Mouse (Mus musculus) adrenal gland, postnatal 10 days (tissue): ENCODE results near the gene Bcat1. TPM values are rescaled to one million over a fixed set of nuclear protein-coding genes. Genes with fewer than 3 reads are reported as not detected.
A peak's percentile ranks its signal among the peaks of the same experiment; 100 is the strongest.

Source experiments
- DNase-seq: peaks from one replicate; pipeline ENCODE4 v3.0.0; 2021; ENCODE audit warnings: mixed read lengths
- total RNA-seq, 2 experiments: library from RNA; stranded (reverse); gene quantifications; 2 replicates each; pipeline ENCODE4 v1.2.3; 2021

Gene Bcat1
- total RNA-seq, 2 experiments from 2014 or later = 7.5 to 7.6 TPM

- DNase-seq = peak; percentile 55
Measured at GRCm38 (mm10) chr6:145009859-145010818, 65.8 kb downstream of the Bcat1 start.

DNA sequence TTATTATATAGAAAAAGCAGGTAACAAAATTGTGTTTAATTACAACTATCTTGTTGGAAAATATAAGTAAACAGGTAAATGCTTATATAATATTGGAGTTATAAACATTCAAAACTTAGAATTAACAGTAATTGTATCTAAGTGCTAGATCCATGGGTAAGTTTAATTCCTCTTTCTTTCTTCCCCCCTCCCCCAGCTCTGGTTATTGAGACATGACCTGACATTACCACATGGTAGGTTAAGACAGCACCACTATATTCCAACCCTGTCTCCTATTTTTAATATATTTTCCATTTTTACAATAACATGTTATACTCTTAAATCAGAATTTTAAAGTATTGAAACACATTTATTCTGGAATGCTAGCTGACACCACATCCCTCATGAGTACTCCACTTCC is 72.5 kb downstream of the Bcat1 start:
- DNase-seq = no peak

- no peak for DNase-seq
Measured at GRCm38 (mm10) chr6:145002094-145002936, 73.7 kb downstream of the Bcat1 start.

- DNase-seq = no peak
Measured at GRCm38 (mm10) chr6:145001493-145001892, 74.5 kb downstream of the Bcat1 start.

DNA sequence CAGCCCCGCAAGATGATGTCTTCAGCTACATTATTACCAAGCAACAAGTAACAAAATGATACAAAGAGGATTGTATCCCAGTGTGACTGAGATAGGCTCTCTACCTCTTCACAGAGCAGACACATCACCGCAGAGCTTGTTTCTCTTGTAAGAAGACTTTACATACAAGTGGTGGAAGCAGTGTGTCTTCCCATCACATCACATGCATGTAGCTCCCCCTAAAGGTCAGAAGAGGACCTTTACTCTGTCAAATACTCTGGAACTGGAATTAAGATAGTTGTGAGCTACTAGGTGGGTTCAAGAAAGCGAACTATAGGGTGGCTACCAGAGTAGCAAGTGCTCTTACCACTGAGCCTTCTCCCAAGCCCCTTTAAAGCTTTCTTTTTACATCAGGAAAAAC is 78.8 kb downstream of the Bcat1 start:
- no peak for DNase-seq

DNA sequence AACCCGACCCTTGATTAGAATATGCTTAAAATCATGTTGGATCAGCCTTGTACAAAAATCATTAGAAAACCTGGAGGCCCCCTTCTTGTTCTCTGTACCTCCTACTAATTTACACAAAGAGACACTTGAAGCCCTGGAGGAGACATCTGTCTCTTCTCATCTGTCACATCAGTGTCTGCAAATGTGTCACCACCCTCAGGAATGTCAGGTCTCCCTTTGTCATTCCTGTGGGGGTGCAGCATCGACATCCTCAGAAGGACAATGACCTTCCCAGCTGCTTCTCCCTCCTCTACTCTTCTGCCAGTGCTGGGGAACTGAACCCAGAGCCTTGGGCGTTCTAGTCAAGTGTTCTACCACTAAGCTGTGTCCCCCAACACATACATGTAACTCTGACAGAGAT is 83.9 kb downstream of the Bcat1 start:
- no peak for DNase-seq

GRCm38 (mm10) chr6:144989193-144989592 is 86.8 kb downstream of the Bcat1 start:
- DNase-seq = no peak

- no peak for DNase-seq
Measured at GRCm38 (mm10) chr6:144987676-144988075, 88.3 kb downstream of the Bcat1 start.

DNA sequence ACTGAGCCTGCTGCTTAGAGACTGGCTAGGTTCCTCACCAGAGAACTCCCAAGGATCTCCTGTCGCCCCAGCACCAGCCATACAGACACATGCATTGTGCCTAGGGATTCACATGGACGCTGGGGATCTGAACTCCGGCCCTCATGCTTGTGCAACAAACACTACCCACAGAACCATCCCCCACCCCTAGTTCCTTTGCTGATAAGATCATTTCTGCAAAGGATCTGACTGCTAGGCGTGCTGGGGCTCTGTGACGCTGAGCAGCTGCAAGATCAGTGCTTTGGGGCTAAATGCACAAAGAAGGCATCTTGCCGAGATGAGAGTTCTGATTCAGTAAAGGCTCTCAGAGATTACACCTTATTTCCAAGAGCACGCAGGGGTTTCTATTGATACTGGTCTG is 88.8 kb downstream of the Bcat1 start:
- no peak for DNase-seq

- DNase-seq = no peak
Measured at GRCm38 (mm10) chr6:144984221-144984620, 91.8 kb downstream of the Bcat1 start.

- DNase-seq = no peak
Measured at GRCm38 (mm10) chr6:144982093-144982492, 93.9 kb downstream of the Bcat1 start.

- peak; percentile 19 for DNase-seq
Measured at GRCm38 (mm10) chr6:144972351-144972750, 103.6 kb downstream of the Bcat1 start.

DNA sequence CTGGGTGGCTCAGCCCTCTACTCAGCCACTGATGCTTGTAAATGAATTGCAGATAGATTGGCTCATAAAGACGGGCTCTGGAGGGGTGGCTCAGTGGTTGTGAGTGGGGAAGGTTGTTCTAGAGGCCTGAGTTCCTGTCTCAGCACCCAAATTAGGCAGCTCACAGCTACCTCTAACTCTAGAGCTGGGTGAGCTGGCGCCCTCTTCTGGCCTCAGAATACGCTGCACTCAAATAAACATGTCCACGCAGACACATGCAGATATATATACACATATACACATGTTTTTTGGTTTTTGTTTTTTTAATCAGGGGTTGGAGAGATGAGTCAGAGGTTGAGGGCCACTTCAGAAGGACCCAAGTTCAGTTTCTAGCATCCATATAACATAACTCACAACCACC is 105.1 kb downstream of the Bcat1 start:
- DNase-seq = no peak

DNA sequence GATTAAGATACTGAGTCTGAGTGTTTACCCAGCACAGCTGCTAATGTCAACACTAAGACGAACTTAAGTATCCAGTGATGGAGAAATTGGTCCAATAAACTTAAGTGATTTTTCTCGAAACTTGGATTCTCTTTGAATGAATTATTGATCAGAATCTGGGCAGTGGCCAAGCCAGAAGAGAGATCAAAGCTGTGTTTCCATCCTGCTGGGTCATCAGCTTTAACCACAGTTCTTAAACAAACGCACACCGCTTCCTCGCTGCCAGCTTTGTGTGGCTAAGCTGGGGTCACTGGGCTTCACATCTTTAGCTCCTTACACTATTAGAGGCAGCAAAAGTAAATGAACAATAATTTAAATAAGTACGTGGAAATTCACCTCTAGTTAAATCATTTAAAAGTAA is 108.4 kb downstream of the Bcat1 start:
- no peak for DNase-seq

DNA sequence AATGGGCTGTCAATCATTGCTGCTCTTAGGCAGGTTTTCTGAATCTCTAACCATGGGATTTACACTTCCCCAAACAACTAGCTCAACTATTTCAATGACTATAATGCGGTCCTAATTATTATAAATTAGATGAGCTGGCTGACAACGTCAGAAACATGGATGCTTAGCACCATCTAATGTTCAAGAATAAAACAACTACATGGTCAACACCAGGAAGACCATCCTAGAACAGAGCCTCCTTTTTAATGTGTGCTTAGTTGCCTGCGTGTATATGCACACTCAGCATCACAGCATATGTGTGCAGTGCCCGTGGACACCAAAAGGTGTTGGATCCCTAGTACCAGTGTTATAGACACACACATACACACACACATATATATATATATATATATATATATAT is 111.8 kb downstream of the Bcat1 start:
- no peak for DNase-seq

DNA sequence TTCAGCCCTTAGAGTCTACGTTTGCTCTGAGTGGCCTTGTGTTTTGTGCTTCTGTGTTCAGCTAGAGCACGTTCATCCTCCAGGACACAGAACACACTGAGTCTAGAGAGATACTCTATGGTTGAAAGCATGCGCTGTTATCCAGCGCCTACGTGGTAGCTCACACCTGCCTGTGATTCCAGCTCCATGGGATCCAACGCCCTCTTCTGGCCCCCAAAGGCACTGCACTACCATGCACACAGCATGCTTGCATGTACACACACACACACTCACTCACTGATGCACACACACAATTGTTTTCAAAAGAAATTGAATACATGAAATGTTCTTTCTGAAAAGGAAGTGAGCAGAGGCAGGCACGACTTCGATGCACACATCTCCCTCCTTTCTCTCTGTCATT is 112.8 kb downstream of the Bcat1 start:
- no peak for DNase-seq

DNA sequence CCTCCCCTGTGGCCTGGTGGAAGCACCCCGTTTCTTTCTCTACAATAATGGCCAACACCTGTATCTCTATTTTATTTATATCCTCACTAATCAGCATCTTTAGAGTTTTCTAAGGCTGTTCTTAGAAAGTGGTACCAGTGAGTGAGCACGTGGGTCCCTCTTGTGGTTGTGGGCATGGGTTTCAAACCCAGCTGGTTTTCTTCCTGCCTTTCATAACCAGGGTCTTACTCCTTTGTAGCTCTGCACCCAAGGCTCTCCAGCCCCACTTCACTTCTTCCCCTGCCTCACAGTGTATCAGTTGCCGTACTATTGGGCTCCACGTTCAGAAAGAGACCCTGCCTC is 114.0 kb downstream of the Bcat1 start:
- no peak for DNase-seq

GRCm38 (mm10) chr6:144961253-144962012 is 114.6 kb downstream of the Bcat1 start:
- DNase-seq = no peak

DNA sequence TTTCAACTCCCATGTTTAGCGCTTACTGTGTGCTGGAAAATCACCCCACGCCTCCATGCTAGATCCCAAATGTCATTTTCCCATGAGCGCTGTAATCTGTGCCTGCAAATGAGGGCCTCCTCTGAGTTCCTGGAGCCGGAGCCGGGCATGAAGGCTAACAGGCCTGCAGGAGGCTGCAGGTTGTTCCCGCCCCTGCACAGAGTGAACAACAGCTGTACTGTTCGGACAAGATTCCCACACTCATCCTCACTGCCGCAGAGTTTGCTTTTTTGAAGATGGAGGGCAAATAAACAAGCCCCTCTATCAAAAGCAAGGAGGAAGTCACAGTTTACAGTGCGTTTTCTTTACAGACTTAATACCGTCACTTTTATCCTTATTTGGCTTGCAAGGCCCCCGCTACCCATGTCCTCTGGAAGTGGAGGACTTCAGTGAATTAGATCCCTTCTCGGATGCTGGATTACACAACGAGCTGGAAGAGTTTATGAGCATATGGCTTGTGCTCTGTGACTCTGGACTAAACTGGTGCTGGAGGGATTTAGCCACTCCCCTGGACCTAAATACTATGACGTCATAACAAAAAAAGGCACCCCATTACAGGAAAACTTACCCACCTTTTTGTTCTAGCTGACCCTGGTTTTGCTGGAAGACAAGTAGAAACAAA is 120.0 kb downstream of the Bcat1 start:
- no peak for DNase-seq

- DNase-seq = no peak
Measured at GRCm38 (mm10) chr6:144952885-144953284, 123.1 kb downstream of the Bcat1 start.

DNA sequence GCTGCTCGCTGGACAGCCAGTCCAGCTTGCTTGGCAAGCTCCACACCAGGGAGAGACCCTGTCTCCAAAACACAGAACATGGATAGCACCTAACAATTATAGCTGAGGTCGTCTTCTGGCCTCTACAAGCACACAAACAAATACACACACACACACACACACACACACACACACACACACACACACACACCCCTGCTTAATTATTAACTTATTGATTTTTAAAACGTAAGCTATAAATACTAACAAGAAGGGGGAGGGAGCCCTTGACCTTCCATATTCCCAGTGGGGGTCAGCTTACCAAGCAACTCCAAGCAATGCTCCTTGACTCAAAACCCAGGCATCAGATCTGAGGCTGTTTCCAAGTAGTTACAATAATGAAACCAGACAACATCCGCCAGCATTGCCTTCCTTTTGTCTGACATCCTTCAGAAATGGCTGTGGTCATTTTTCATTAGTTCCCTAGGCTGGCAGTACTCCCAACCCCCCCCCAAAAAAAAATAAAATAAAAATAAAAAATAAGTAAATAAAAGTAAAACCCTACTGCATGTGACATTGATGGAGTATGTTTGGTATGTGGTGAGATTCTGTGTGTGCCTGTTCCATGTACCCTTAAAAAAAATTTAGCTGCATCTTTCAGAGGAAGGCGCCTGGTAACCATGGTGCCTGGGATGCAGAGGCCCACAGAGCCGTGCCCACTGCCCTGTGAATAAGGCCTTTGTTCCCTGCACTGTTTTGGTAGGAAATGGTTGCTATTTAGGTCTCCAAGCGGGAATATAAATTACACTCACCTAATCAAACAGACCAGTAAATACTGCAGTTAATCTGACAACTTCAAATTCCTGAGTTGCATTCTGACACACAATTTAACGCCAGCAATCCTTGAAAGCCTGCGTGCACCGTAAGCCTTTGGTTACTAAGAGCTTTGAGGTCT is 131.3 kb downstream of the Bcat1 start:
- no peak for DNase-seq
